Mouse (Mus musculus) spleen, adult 2 months (tissue): ENCODE data around the gene Fitm1.

Source experiments
- CTCF ChIP-seq: fragments of 200-500 bp; IDR thresholded peaks from 2 replicates; pipeline ENCODE4 v1.5.1; 2011; ENCODE audit warnings: mild to moderate bottlenecking, inconsistent platforms; ENCODE audit not compliant: insufficient read depth, insufficient read length, insufficient replicate concordance; ENCODE audit errors: extremely low read depth
- POLR2A ChIP-seq: fragments of 200-500 bp; IDR thresholded peaks from 2 replicates; pipeline ENCODE4 v1.6.1; 2011; ENCODE audit warnings: low read depth, low read length, inconsistent platforms

- TF ChIP-seq POLR2A: no peak
- TF ChIP-seq CTCF: no peak
Observed at GRCm38 (mm10) chr14:55542268-55542667, 33.1 kb upstream of the Fitm1 start.
